Mouse (Mus musculus) liver, postnatal 0 days (tissue): ENCODE results near the gene Psmg1.

ENCODE experiments used
- CTCF ChIP-seq: sonication (generic); IDR thresholded peaks from 2 replicates; pipeline ENCODE4 v1.5.1; 2016; ENCODE audit warnings: antibody characterized with exemption, low read depth
- EP300 ChIP-seq: IDR thresholded peaks from 2 replicates; pipeline ENCODE4 v1.6.1; 2016; ENCODE audit warnings: antibody characterized with exemption, low read depth, mild to moderate bottlenecking

GRCm38 (mm10) chr16:95999291-95999690 lies 8.5 kb upstream of the Psmg1 start:
- no peak for TF ChIP-seq CTCF
- TF ChIP-seq EP300 = no peak
